Comparison of ENCODE assay signal across 9 mouse cellular contexts in genomic region chr10:21465806-21466377, GRCm38 (mm10).
DNase-seq lines count a peak whose midpoint lies in the region; ATAC-seq and TF ChIP-seq lines count a peak whose summit lies in the region.
"Had no signal": no experiment of that assay in that cellular context is flagged by ENCODE, and none has a peak within 500 bp of the region (broad histone marks: within the 10 kb centered on the region; RNA-seq: fewer than 3 reads in every experiment).

No protein-coding gene starts in this region.

- H3K9ac ChIP-seq in heart, embryonic 13.5 days, result no peak overlapping the region
- H3K9ac ChIP-seq in heart, adult 2 months (ENCODE audit: low read depth, low read length), result no peak overlapping the region
- no peak overlapping the region for H3K9ac ChIP-seq in limb, embryonic 14.5 days (ENCODE audit: low read depth, low read length, severe bottlenecking)
- H3K9ac ChIP-seq: hindbrain, embryonic 15.5 days had no signal

- H3K4me1 ChIP-seq in heart, embryonic 13.5 days, result peaks cover 6% of the 10 kb centered on the region; the same call in 1 of the 2 replicates
- peaks cover 1% of the 10 kb centered on the region; the same call in 1 of the 2 replicates for H3K4me1 ChIP-seq in heart, adult 2 months (ENCODE audit: control insufficient read depth, insufficient read depth, low read length)
- peaks cover 13% of the 10 kb centered on the region for H3K4me1 ChIP-seq in limb, embryonic 14.5 days (ENCODE audit: control insufficient read depth, insufficient read depth, low read length)

- TF ChIP-seq POLR2A in heart, adult 2 months (IDR thresholded peaks at IDR 0.05; ENCODE audit: insufficient read depth, low read depth, low read length), result no peak
- TF ChIP-seq POLR2A in limb, embryonic 14.5 days (IDR thresholded peaks at IDR 0.05; ENCODE audit: borderline replicate concordance, extremely low read depth, insufficient read depth, insufficient read length), result no peak

- TF ChIP-seq CTCF in heart, adult 2 months (IDR thresholded peaks at IDR 0.05), result no peak
- no peak for TF ChIP-seq CTCF in layer of hippocampus, adult 2 months (conservative IDR thresholded peaks at IDR 0.05)

- ATAC-seq in heart, embryonic 13.5 days (ENCODE audit: extremely low read depth, insufficient number of reproducible peaks, low FRiP score, low TSS enrichment), result no peak
- no peak for ATAC-seq in limb, embryonic 14.5 days (ENCODE audit: low FRiP score, low read depth)

- 64% methylated on average over 7 of the region's 7 CpGs for WGBS in heart, embryonic 13.5 days
- WGBS in heart, adult 2 months, result 53% methylated on average over 7 of the region's 7 CpGs
- WGBS in limb, embryonic 14.5 days, result 44% methylated on average over 7 of the region's 7 CpGs

- no peaks in the 10 kb centered on the region for H3K79me2 ChIP-seq in heart, adult 2 months (replicated peaks; ENCODE audit: control insufficient read depth, insufficient read depth, low read length)

- no peak overlapping the region for H3K27ac ChIP-seq in heart, embryonic 13.5 days (replicated peaks)
- no peak overlapping the region for H3K27ac ChIP-seq in heart, adult 2 months
- H3K27ac ChIP-seq in layer of hippocampus, adult 2 months, result 0 out of 2 replicates have a peak overlapping the region, but pooled peaks have one; percentile 15
- no peak overlapping the region for H3K27ac ChIP-seq in limb, embryonic 14.5 days (replicated peaks; ENCODE audit: low read depth, low read length)
- H3K27ac ChIP-seq: hindbrain, embryonic 15.5 days had no signal

- DNase-seq in heart, adult 2 months, result no peak
- no peak for DNase-seq in layer of hippocampus, adult 2 months (ENCODE audit: low spot score in 2 of 2)
- no peak for DNase-seq in layer of hippocampus, adult 18-20 months (ENCODE audit: low spot score in 2 of 2)
- DNase-seq in MN1 (ENCODE audit: low spot score), result peak; percentile 45
- no peak for DNase-seq in limb, embryonic 14.5 days (ENCODE audit: low spot score)
- no peak for DNase-seq in yolk sac, embryonic 10.5 days (ENCODE audit: low spot score)
- no peak for DNase-seq in right cerebral cortex, adult 2 months (ENCODE audit: low spot score in 2 of 2)

- peak overlapping the region; percentile 56 for H3K4me2 ChIP-seq in heart, embryonic 13.5 days
- 0 out of 2 replicates have a peak overlapping the region, but pooled peaks have one; percentile 6 for H3K4me2 ChIP-seq in limb, embryonic 14.5 days (replicated peaks; ENCODE audit: low read depth, low read length, severe bottlenecking)

- H3K36me3 ChIP-seq in heart, embryonic 13.5 days, result no peaks in the 10 kb centered on the region
- H3K36me3 ChIP-seq in heart, adult 2 months (ENCODE audit: control insufficient read depth, insufficient read depth, low read length), result no peaks in the 10 kb centered on the region
- no peaks in the 10 kb centered on the region for H3K36me3 ChIP-seq in limb, embryonic 14.5 days (ENCODE audit: control insufficient read depth, insufficient read depth, low read length)
- H3K36me3 ChIP-seq: hindbrain, embryonic 15.5 days had no signal

- 0 out of 2 replicates have a peak, but pooled peaks cover 5% of the 10 kb centered on the region for H3K27me3 ChIP-seq in heart, embryonic 13.5 days (replicated peaks)
- H3K27me3 ChIP-seq in heart, adult 2 months (ENCODE audit: control insufficient read depth, insufficient read depth, low read length), result no peaks in the 10 kb centered on the region
- no peaks in the 10 kb centered on the region for H3K27me3 ChIP-seq in limb, embryonic 14.5 days (ENCODE audit: control insufficient read depth, insufficient read depth, low read length)

- intact Hi-C loops in heart, adult 2 months (cut with DNase I), result loop anchor here (1.0 to 10.0 kb wide), 6 partner anchors 76 to 544 kb away; no protein-coding TSS in a partner anchor

- H3K4me3 ChIP-seq in heart, embryonic 13.5 days, result no peak overlapping the region
- H3K4me3 ChIP-seq in heart, adult 2 months, result no peak overlapping the region
- peak overlapping the region; percentile 36; the same call in 1 of the 2 replicates for H3K4me3 ChIP-seq in layer of hippocampus, adult 2 months
- H3K4me3 ChIP-seq in limb, embryonic 14.5 days (replicated peaks; ENCODE audit: low read length), result no peak overlapping the region

- no peak for TF ChIP-seq EP300 in heart, adult 2 months (IDR thresholded peaks at IDR 0.05; ENCODE audit: insufficient read depth, low read depth, low read length)

- H3K9me3 ChIP-seq in heart, embryonic 13.5 days, result no peaks in the 10 kb centered on the region
- H3K9me3 ChIP-seq in limb, embryonic 14.5 days (ENCODE audit: control insufficient read depth, low read length), result no peaks in the 10 kb centered on the region
- H3K9me3 ChIP-seq: hindbrain, embryonic 15.5 days had no signal
